8 mouse cellular contexts compared by ENCODE assay signal in genomic region chr3:67512807-67513206, GRCm38 (mm10). TPM values are rescaled to one million over a fixed set of nuclear protein-coding genes. Genes with fewer than 3 reads are reported as not detected.
A peak's percentile ranks its signal among the peaks of the same experiment; 100 is the strongest.
DNase-seq lines count a peak whose midpoint lies in the region; ATAC-seq and TF ChIP-seq lines count a peak whose summit lies in the region.

No protein-coding gene starts in this region.

- TF ChIP-seq POLR2A in kidney, adult 2 months (IDR thresholded peaks at IDR 0.05; ENCODE audit: low read depth, low read length) = no peak

- H3K9me3 ChIP-seq in intestine, embryonic 14.5 days (ENCODE audit: control insufficient read depth, low read length) = no peaks in the 10 kb centered on the region
- no peaks in the 10 kb centered on the region for H3K9me3 ChIP-seq in intestine, embryonic 15.5 days
- no peaks in the 10 kb centered on the region for H3K9me3 ChIP-seq in limb, embryonic 11.5 days (ENCODE audit: control insufficient read depth, low read length)

- H3K27ac ChIP-seq in intestine, embryonic 14.5 days (ENCODE audit: low read depth) = no peak overlapping the region
- H3K27ac ChIP-seq in intestine, embryonic 15.5 days = no peak overlapping the region
- H3K27ac ChIP-seq in kidney, adult 2 months (ENCODE audit: insufficient read depth, low read depth, low read length) = no peak overlapping the region
- H3K27ac ChIP-seq in limb, embryonic 11.5 days (replicated peaks; ENCODE audit: low read depth, low read length) = no peak overlapping the region

- peak; percentile 80 for DNase-seq in intestine, embryonic 14.5 days (ENCODE audit: low spot score)
- peak; percentile 50 for DNase-seq in cerebellum, adult 9-11 months
- peak; percentile 58 to 80 for DNase-seq in frontal cortex, postnatal 14 days (ENCODE audit: low spot score in 2 of 2)
- DNase-seq in kidney, adult 2 months = peak; percentile 80
- DNase-seq in limb, embryonic 11.5 days (ENCODE audit: low spot score) = peak; percentile 86
- peak; percentile 48 for DNase-seq in naive thymus-derived CD4-positive, alpha-beta T cell, adult 2 months (ENCODE audit: low read depth)
- DNase-seq in spleen, postnatal 4 days (ENCODE audit: low spot score in 2 of 2) = peak; percentile 71 to 84

- peaks cover 23% of the 10 kb centered on the region for H3K27me3 ChIP-seq in intestine, embryonic 14.5 days (replicated peaks; ENCODE audit: control insufficient read depth, insufficient read depth, low read length)
- peaks cover 13% of the 10 kb centered on the region; the same call in 1 of the 2 replicates for H3K27me3 ChIP-seq in intestine, embryonic 15.5 days (replicated peaks)
- no peaks in the 10 kb centered on the region for H3K27me3 ChIP-seq in kidney, adult 2 months (replicated peaks; ENCODE audit: control insufficient read depth, insufficient read depth, low read length)
- H3K27me3 ChIP-seq in limb, embryonic 11.5 days (ENCODE audit: control insufficient read depth, insufficient read depth, low read length) = peaks cover 4% of the 10 kb centered on the region

- TF ChIP-seq CTCF in kidney, adult 2 months (conservative IDR thresholded peaks at IDR 0.05; ENCODE audit: insufficient read depth, insufficient read length, low read depth, low read length) = peak; percentile 63

- H3K4me3 ChIP-seq in intestine, embryonic 14.5 days (ENCODE audit: low read depth, low read length) = no peak overlapping the region
- H3K4me3 ChIP-seq in intestine, embryonic 15.5 days (replicated peaks) = no peak overlapping the region
- no peak overlapping the region for H3K4me3 ChIP-seq in kidney, adult 2 months (ENCODE audit: insufficient read depth, low read depth, low read length)
- H3K4me3 ChIP-seq in limb, embryonic 11.5 days (ENCODE audit: low read depth, low read length) = no peak overlapping the region

- H3K36me3 ChIP-seq in intestine, embryonic 14.5 days (ENCODE audit: control insufficient read depth, insufficient read depth, low read length) = no peaks in the 10 kb centered on the region
- no peaks in the 10 kb centered on the region for H3K36me3 ChIP-seq in intestine, embryonic 15.5 days
- no peaks in the 10 kb centered on the region for H3K36me3 ChIP-seq in kidney, adult 2 months (ENCODE audit: control insufficient read depth, insufficient read depth, low read length)
- no peaks in the 10 kb centered on the region for H3K36me3 ChIP-seq in limb, embryonic 11.5 days (ENCODE audit: control insufficient read depth, insufficient read depth, low read length)

- no peak overlapping the region for H3K9ac ChIP-seq in intestine, embryonic 14.5 days (ENCODE audit: low read length)
- H3K9ac ChIP-seq in intestine, embryonic 15.5 days = no peak overlapping the region
- H3K9ac ChIP-seq in limb, embryonic 11.5 days (ENCODE audit: low read length) = no peak overlapping the region

- no peak; the same call in 1 of the 2 replicates for ATAC-seq in intestine, embryonic 14.5 days (replicated peaks; ENCODE audit: low FRiP score, low TSS enrichment, low read depth)
- ATAC-seq in intestine, embryonic 15.5 days = no peak
- ATAC-seq in limb, embryonic 11.5 days (ENCODE audit: insufficient number of reproducible peaks, low FRiP score, low TSS enrichment, low read depth) = no peak

- WGBS in intestine, embryonic 14.5 days = 4% methylated on average over 5 of the region's 5 CpGs
- WGBS in intestine, embryonic 15.5 days = 3% methylated on average over 5 of the region's 5 CpGs
- 2% methylated on average over 5 of the region's 5 CpGs for WGBS in kidney, adult 2 months
- WGBS in limb, embryonic 11.5 days = 5% methylated on average over 5 of the region's 5 CpGs

- no peaks in the 10 kb centered on the region for H3K4me1 ChIP-seq in intestine, embryonic 14.5 days (replicated peaks; ENCODE audit: control insufficient read depth, insufficient read depth, low read length)
- no peaks in the 10 kb centered on the region for H3K4me1 ChIP-seq in intestine, embryonic 15.5 days (replicated peaks)
- no peaks in the 10 kb centered on the region for H3K4me1 ChIP-seq in kidney, adult 2 months (ENCODE audit: control insufficient read depth, insufficient read depth, low read length)
- H3K4me1 ChIP-seq in limb, embryonic 11.5 days (ENCODE audit: control insufficient read depth, insufficient read depth, low read length) = no peaks in the 10 kb centered on the region; the same call in 1 of the 2 replicates

- H3K4me2 ChIP-seq in intestine, embryonic 14.5 days (ENCODE audit: low read length) = no peak overlapping the region
- no peak overlapping the region for H3K4me2 ChIP-seq in intestine, embryonic 15.5 days (replicated peaks)
- H3K4me2 ChIP-seq in limb, embryonic 11.5 days (ENCODE audit: low read depth, severe bottlenecking) = no peak overlapping the region

RNA-seq across cellular contexts. Expression of gene Rarres1, which starts 2.5 kb away (rescaled TPM):
- polyA plus RNA-seq in intestine, embryonic 14.5 days (2014; fragmentation: Nextera tagmentation; extraction: Ambion mirVana) = 0.75 and 1.0 TPM in 2 replicates
- polyA plus RNA-seq in intestine, embryonic 15.5 days (2015; fragmentation: Nextera tagmentation; extraction: Ambion mirVana) = 0.67 and 0.95 TPM in 2 replicates
- 1.7 and 2.5 TPM in 2 replicates for polyA plus RNA-seq in kidney, adult 2 months (2012; rRNA removed)
- polyA plus RNA-seq in limb, embryonic 11.5 days (2014; fragmentation: Nextera tagmentation; extraction: Ambion mirVana) = 9.8 TPM in 2 replicates

RNA-seq across cellular contexts. Expression of gene Lxn, which starts 49.1 kb away (rescaled TPM):
- polyA plus RNA-seq in intestine, embryonic 14.5 days (2014; fragmentation: Nextera tagmentation; extraction: Ambion mirVana) = 79.6 and 81.9 TPM in 2 replicates
- polyA plus RNA-seq in intestine, embryonic 15.5 days (2015; fragmentation: Nextera tagmentation; extraction: Ambion mirVana) = 86.8 and 92.4 TPM in 2 replicates
- 25.7 and 34.1 TPM in 2 replicates for polyA plus RNA-seq in kidney, adult 2 months (2012; rRNA removed)
- polyA plus RNA-seq in limb, embryonic 11.5 days (2014; fragmentation: Nextera tagmentation; extraction: Ambion mirVana) = 119 and 125 TPM in 2 replicates
